Mouse (Mus musculus) telencephalon, adult 2 months (tissue): ENCODE results near the gene Dkkl1.
A peak's percentile ranks its signal among the peaks of the same experiment; 100 is the strongest.
"Not testable (repeated sequence)": the region's sequence is repeated elsewhere in the genome, so short reads cannot be mapped to it uniquely, and the experiment has no call there.

Source experiments
- DNase-seq: peaks from one replicate; pipeline ENCODE4 v3.0.0-alpha.2; 2011; ENCODE audit warnings: low read depth, low spot score

Gene Dkkl1

GRCm38 (mm10) chr7:45193406-45193805, 18.5 kb downstream of the Dkkl1 start:
- no peak for DNase-seq

- DNase-seq: no peak
Measured at GRCm38 (mm10) chr7:45192585-45193310, 19.2 kb downstream of the Dkkl1 start.

GRCm38 (mm10) chr7:45191803-45192363, 20.1 kb downstream of the Dkkl1 start:
- DNase-seq: no peak

GRCm38 (mm10) chr7:45191161-45191560, 20.8 kb downstream of the Dkkl1 start:
- DNase-seq: no peak

GRCm38 (mm10) chr7:45190186-45190585, 21.8 kb downstream of the Dkkl1 start:
- no peak for DNase-seq

GRCm38 (mm10) chr7:45189600-45189999, 22.3 kb downstream of the Dkkl1 start:
- no peak for DNase-seq

- no peak for DNase-seq
Measured at GRCm38 (mm10) chr7:45185921-45186320, 26.0 kb downstream of the Dkkl1 start.

- DNase-seq: no peak
Measured at GRCm38 (mm10) chr7:45183672-45184071, 28.3 kb downstream of the Dkkl1 start.

- DNase-seq: no peak
Measured at GRCm38 (mm10) chr7:45182606-45183005, 29.3 kb downstream of the Dkkl1 start.

- DNase-seq: peak; percentile 88
Measured at GRCm38 (mm10) chr7:45182199-45182601, 29.7 kb downstream of the Dkkl1 start.

GRCm38 (mm10) chr7:45181540-45181939, 30.4 kb downstream of the Dkkl1 start:
- DNase-seq: no peak

- no peak for DNase-seq
Measured at GRCm38 (mm10) chr7:45180896-45181477, 31.0 kb downstream of the Dkkl1 start, which contains the start of gene Pth2. TSS of gene Pth2 (plus strand) at chr7:45180995.

- DNase-seq: no peak
Measured at GRCm38 (mm10) chr7:45179469-45179868, 32.5 kb downstream of the Dkkl1 start, which contains the start of gene Gfy. TSS of gene Gfy (minus strand) at chr7:45179569.

GRCm38 (mm10) chr7:45178550-45178949, 33.4 kb downstream of the Dkkl1 start:
- DNase-seq: no peak

GRCm38 (mm10) chr7:45176356-45176755, 35.6 kb downstream of the Dkkl1 start:
- DNase-seq: no peak

- DNase-seq: no peak
Measured at GRCm38 (mm10) chr7:45175929-45176328, 36.0 kb downstream of the Dkkl1 start.

GRCm38 (mm10) chr7:45175398-45175797, 36.5 kb downstream of the Dkkl1 start:
- DNase-seq: no peak

- no peak for DNase-seq
Measured at GRCm38 (mm10) chr7:45174567-45175280, 37.2 kb downstream of the Dkkl1 start.

- DNase-seq: not testable (repeated sequence)
Measured at GRCm38 (mm10) chr7:45173772-45174171, 38.2 kb downstream of the Dkkl1 start.

GRCm38 (mm10) chr7:45172974-45173373, 39.0 kb downstream of the Dkkl1 start:
- no peak for DNase-seq

GRCm38 (mm10) chr7:45169495-45169894, 42.5 kb downstream of the Dkkl1 start:
- DNase-seq: no peak

GRCm38 (mm10) chr7:45168656-45169055, 43.3 kb downstream of the Dkkl1 start:
- no peak for DNase-seq
